Mouse (Mus musculus): ENCODE measurements at regions not wholly inside any gene's neighbourhood (a gene's known extent, or its start where the extent isn't known, plus 50 kb on each side); places are given as distances from the start of the nearest gene placed in this dataset.

DNA sequence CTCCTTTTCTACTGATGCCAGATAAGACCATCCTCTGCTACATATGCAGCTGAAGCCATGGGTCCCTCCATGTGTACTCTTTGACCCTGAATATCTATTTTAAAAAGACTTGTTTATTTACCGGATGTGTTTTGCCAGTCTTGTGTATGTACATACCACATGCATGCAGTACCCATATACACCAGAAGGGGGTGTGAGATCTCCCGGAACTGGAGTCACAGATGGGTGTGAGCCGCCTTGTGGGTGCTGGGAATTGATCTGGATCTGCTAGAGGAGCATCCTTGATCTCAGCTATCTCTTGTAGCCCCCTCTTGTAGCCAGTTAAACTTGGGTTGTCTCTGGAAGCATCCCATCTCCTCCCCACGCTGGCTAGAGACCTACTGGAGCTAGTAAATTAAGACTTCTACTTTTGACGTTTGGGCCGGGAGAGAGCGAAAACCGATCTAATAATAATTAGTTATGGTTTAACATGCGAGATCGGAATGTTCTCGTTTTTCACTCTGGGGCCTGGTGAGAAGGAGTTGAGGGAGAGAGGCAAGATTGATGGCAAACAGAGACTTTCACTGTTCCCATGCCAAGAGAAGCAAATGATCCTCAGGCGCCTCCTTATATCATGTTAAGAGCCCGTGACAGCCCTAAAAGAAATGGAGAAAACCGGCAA is 77.6 kb downstream of the Gas1 start:
- TF ChIP-seq POLR2A (IDR thresholded peaks at IDR 0.05; ENCODE audit: extremely low read depth, insufficient read depth, low read length) = no peak
- TF ChIP-seq CTCF (IDR thresholded peaks at IDR 0.05; ENCODE audit: low read depth, low read length) = peak; percentile 34; the same call in 1 of the 2 replicates

Data from liver, adult 2 months (tissue).